Mouse (Mus musculus) midbrain, embryonic 16.5 days (tissue): Measurements from ENCODE around the gene Unc5b. TPM values are rescaled to one million over a fixed set of nuclear protein-coding genes. Genes with fewer than 3 reads are reported as not detected.

ENCODE experiments used
- ATAC-seq: fragments of 200-750 bp; cut with Nextera tagmentation; 2 replicates; pipeline ENCODE4 v1.8.0; 2017; ENCODE audit warnings: moderate TSS enrichment
- H3K27ac ChIP-seq: fragments of 300-500 bp; sonication (generic); 2 replicates; pipeline ENCODE4 v1.5.1; 2014; ENCODE audit warnings: mild to moderate bottlenecking, low read length, mixed read lengths
- H3K27me3 ChIP-seq: fragments of 300-500 bp; sonication (generic); 2 replicates; pipeline ENCODE4 v1.6.1; 2014; ENCODE audit warnings: low read depth, low read length, mixed read lengths; ENCODE audit not compliant: control insufficient read depth, insufficient read depth
- H3K36me3 ChIP-seq: fragments of 300-500 bp; sonication (generic); 2 replicates; pipeline ENCODE4 v1.6.1; 2014; ENCODE audit warnings: mild to moderate bottlenecking, low read length, moderate library complexity, mixed read lengths; ENCODE audit not compliant: control insufficient read depth, insufficient read depth
- H3K4me1 ChIP-seq: fragments of 300-500 bp; sonication (generic); 2 replicates; pipeline ENCODE4 v1.6.1; 2014; ENCODE audit warnings: mild to moderate bottlenecking, low read length, mixed read lengths; ENCODE audit not compliant: control insufficient read depth, insufficient read depth
- H3K4me2 ChIP-seq: fragments of 300-500 bp; sonication (generic); 2 replicates; pipeline ENCODE4 v1.6.1; 2014; ENCODE audit warnings: mild to moderate bottlenecking, low read length, mixed read lengths
- H3K4me3 ChIP-seq: fragments of 300-500 bp; sonication (generic); 2 replicates; pipeline ENCODE4 v1.5.1; 2014; ENCODE audit warnings: low read depth, mild to moderate bottlenecking, low read length, moderate library complexity, mixed read lengths
- H3K9ac ChIP-seq: fragments of 300-500 bp; sonication (generic); 2 replicates; pipeline ENCODE4 v1.6.1; 2014; ENCODE audit warnings: low read depth, low read length, mixed read lengths
- H3K9me3 ChIP-seq: fragments of 300-500 bp; sonication (generic); replicated peaks from 2 replicates; pipeline ENCODE4 v1.6.1; 2014; ENCODE audit warnings: mild to moderate bottlenecking, low read length, mixed read lengths; ENCODE audit not compliant: control insufficient read depth, poor library complexity, severe bottlenecking
- WGBS: fragments of 180-500 bp; shearing (Covaris S2); extraction: QIAGEN DNeasy Blood & Tissue Kit; methylation state at CpG from one replicate; pipeline ENCODE4 v1.1.7; 2014; 5-methylcytosine and 5-hydroxymethylcytosine counted together
- polyA plus RNA-seq: library from polyadenylated mRNA; unstranded; fragments of >200 nt; fragmentation: Nextera tagmentation; extraction: Ambion mirVana; gene quantifications from 2 replicates; pipeline ENCODE4 v1.2.1, GENCODE M21; 2015

The Unc5b gene
- polyA plus RNA-seq, 1 experiment from 2014 or later, result 2.0 TPM

DNA sequence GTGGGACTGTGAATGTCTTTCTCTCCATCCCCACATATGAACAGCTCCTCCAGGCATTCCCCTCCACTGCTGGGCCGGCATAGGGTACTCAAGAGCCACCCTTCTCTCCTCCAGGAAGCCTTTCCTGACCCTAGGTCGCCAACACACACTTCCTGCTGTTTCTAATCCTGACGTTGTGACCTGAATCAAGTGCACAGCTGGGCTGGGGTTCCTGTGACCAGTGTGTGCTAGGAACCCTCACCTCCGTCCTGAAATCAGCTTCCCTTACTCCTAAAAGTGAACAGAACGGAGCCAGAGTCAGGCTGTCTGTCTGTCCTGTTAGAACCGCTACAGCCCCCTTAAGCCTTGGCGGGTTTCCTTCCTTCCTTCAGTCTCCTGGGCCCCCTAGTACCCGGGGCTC is 7.6 kb downstream of the Unc5b start:
- Histone ChIP-seq H3K36me3 (no peaks in the 10 kb centered on the region), H3K4me3 (no peak overlapping the region), H3K9me3 (no peaks in the 10 kb centered on the region), H3K4me2 (no peak overlapping the region), H3K27me3 (peaks cover 9% of the 10 kb centered on the region), H3K9ac (no peak overlapping the region), H3K4me1 (peaks cover 18% of the 10 kb centered on the region), H3K27ac (no peak overlapping the region)
- ATAC-seq, result no peak
- 56% methylated on average over 8 of the region's 8 CpGs for WGBS

DNA sequence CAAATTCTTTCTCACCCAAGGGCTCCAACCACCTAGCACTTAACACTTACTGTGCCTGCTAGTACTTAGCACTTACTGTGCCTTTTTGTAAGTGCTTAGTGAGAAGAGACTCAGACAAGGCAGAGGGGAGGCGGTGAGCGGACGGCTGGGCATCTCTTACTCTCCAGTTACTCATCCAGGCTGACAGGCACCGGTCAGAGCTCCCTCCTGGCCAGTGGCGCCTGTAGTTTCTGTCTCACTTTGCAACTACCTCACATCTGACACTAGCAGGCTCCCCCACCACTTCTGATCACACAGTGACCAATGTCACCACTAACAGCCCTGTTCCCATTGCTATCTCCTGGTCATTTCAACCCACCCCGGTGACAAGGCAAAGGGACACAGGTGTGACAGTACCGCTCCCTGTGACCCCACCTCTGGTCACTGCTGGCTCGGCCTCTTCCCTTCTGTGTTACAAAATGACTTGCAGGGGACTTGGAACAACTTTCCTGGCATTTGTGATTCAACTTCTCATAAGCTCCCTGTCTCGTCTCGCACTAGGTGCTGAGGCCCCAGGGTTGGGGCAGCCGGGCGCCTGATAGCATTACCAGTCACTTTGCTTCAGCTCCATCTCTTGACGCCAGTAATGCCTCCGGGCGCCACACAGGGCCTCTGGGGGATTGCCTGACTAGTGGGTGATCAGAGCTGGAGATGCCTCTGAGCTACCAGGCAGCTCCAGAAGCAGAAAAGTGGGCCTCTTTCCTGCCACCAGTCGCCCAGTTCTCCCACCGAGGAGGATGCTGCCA is 8.5 kb downstream of the Unc5b start:
- no peak overlapping the region for H3K27ac ChIP-seq
- WGBS, result 75% methylated on average over 17 of the region's 17 CpGs
- ATAC-seq, result no peak

DNA sequence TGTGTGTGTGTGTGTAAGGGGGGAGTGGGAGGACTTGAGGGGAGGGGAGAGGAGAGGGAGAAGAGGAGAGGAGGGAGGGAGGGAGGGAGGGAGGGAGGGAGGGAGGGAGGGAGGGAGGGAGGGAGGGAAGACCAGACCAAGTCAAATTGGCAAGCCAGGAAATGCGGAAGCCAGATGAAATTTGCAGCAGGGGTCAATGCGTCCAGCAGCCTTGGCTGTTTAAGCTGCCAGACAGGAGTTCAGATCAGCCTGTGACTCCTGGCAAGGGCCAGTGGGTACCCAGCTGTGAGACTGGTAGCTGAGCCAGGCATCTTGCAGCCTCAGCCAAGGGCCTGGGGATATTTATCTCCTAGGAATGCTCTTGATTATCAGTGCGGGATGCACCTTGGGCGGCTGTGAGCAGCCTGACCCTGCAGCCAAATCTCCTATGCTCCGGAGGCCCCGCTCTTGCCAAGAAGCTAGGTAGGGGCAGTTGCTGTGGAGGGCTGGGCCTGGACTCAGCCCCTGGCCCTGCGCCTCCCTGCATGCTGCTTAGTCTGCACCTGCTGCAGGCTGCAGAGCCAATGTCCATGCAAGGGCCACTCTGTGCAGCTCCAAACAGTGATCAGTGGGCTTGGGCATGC is 9.5 kb downstream of the Unc5b start:
- Histone ChIP-seq H3K9me3 (no peaks in the 10 kb centered on the region), H3K4me2 (no peak overlapping the region), H3K4me3 (no peak overlapping the region), H3K9ac (no peak overlapping the region), H3K27me3 (no peaks in the 10 kb centered on the region; the same call in 1 of the 2 replicates), H3K36me3 (no peaks in the 10 kb centered on the region), H3K4me1 (peaks cover 16% of the 10 kb centered on the region), H3K27ac (no peak overlapping the region)
- peak; percentile 23; the same call in 1 of the 2 replicates for ATAC-seq
- 29% methylated on average over 7 of the region's 7 CpGs for WGBS

More for the DNA sequence above, 8.5 kb downstream of the Unc5b start:
- Histone ChIP-seq H3K36me3 (no peaks in the 10 kb centered on the region), H3K4me3 (no peak overlapping the region), H3K4me2 (no peak overlapping the region), H3K4me1 (peaks cover 18% of the 10 kb centered on the region), H3K9me3 (no peaks in the 10 kb centered on the region), H3K27me3 (peaks cover 4% of the 10 kb centered on the region), H3K9ac (no peak overlapping the region)

DNA sequence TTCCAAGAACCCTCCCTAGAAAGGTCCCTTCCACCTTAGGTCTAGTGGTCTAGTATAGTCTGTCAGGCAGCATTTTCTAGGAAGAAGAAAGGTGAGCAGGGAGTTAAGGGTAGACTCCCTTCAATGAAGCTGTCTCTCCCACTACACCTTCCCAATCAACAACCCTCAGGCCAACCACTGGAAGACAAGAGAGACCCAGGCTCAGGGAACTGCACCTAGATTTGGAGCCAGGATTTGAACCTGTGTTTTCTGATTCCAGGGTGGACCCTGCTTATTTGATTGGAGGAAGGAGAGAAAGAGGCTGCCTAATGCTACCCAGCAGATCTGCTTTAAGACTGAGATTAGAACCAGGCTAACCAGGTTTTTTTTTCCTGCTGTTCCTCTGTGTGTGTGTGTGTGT is 10.1 kb downstream of the Unc5b start:
- H3K4me2 ChIP-seq, result no peak overlapping the region
- H3K9me3 ChIP-seq, result no peaks in the 10 kb centered on the region
- no peaks in the 10 kb centered on the region for H3K36me3 ChIP-seq
- no peak overlapping the region for H3K4me3 ChIP-seq
- peaks cover 18% of the 10 kb centered on the region for H3K4me1 ChIP-seq
- H3K27me3 ChIP-seq, result no peaks in the 10 kb centered on the region; the same call in 1 of the 2 replicates
- H3K9ac ChIP-seq, result no peak overlapping the region
- ATAC-seq, result no peak
- H3K27ac ChIP-seq, result no peak overlapping the region

DNA sequence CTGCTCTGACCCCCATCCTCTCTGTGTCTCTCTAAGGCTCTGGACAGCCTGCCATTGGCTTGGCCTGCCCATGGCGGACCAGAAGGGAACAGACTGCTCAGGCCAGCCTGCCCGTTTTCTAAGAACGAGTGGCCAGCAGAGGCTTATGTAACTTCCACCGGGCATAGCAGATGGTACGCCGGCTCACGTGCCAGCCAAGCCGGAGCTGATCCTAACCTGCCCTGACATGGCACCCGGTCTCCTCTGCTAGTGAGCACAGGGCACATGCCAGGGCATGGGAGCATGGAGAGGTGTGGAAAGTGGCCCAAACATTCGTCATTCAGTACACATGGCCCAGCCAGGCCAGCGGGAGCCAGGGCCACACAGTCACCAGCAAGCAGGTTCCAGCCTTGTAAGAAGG is 10.8 kb downstream of the Unc5b start:
- H3K36me3 ChIP-seq, result no peaks in the 10 kb centered on the region
- H3K4me2 ChIP-seq, result no peak overlapping the region
- no peak for ATAC-seq
- 83% methylated on average over 11 of the region's 11 CpGs for WGBS
- peaks cover 22% of the 10 kb centered on the region for H3K4me1 ChIP-seq
- no peak overlapping the region for H3K9ac ChIP-seq
- H3K27ac ChIP-seq, result no peak overlapping the region
- H3K4me3 ChIP-seq, result no peak overlapping the region
- H3K27me3 ChIP-seq, result no peaks in the 10 kb centered on the region; the same call in 1 of the 2 replicates
- H3K9me3 ChIP-seq, result no peaks in the 10 kb centered on the region

DNA sequence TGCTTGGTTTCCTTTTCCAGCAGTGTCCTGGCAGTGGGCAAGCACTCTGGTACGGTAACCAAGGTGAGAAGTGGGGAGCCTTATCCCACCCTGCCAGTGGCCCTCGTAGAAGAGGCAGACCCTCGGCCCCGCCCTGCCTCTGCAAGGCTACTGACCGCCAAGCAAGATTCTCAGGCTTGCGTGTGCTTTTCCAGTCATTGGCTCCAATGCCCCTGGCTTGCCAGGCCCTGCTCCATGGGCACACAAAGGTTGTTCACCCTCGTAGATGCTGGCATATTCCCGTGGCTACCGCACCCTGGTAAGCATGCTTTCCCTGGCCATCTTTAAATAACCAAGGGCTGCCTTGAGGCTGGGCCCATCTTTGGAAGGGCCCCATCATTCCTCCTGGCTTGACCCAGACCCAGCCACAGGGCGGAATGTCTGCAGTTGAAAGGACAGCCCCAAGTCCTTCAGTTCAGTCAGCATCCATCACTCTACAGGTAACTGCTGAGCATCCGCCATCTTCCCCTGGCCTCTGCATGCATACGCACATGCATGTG is 11.7 kb downstream of the Unc5b start:
- Histone ChIP-seq H3K36me3 (no peaks in the 10 kb centered on the region), H3K9ac (no peak overlapping the region), H3K4me3 (no peak overlapping the region), H3K27ac (no peak overlapping the region), H3K4me2 (no peak overlapping the region), H3K27me3 (no peaks in the 10 kb centered on the region; the same call in 1 of the 2 replicates), H3K9me3 (no peaks in the 10 kb centered on the region), H3K4me1 (peaks cover 28% of the 10 kb centered on the region)
- WGBS, result 93% methylated on average over 12 of the region's 12 CpGs
- ATAC-seq, result no peak

DNA sequence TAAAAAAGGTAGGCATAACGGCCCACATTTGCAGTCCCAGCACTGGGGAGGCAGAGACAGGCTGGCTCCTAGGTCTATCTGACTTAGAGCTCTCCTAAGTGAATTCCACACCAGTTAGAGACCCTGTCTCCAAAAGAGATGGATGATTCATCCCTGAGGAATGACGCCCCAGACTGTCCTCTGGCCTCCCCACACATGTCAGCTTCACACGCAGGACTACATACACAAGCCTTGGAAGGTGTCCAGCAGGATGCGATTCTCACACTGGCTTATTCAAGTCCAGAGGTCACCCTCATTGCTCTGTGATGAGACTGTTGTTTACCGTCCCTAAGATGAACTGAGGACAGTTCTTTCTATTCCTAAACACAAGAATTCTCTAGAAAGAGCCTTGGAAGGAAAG is 12.2 kb downstream of the Unc5b start:
- H3K4me1 ChIP-seq, result peaks cover 31% of the 10 kb centered on the region
- no peak overlapping the region for H3K9ac ChIP-seq
- ATAC-seq, result no peak

DNA sequence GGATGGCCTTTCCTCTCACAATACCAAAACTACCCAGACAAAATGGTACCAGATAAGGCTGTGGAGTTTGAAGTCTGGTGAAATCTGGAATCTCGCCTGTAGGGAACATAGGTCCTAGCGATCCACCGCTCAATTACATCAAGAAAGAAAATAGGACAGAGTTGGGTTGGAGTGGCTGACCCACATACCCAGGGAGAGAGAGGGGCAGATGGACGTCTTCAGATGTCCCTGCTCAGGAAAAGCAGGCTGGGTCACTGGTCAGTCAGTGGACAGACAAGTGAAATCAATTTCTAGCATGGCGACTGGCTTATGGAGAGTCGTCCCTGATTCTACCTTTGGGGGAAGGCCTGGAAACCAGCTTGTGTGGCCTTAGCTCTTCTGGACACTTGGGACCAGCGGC is 12.7 kb downstream of the Unc5b start:
- Histone ChIP-seq H3K9me3 (no peaks in the 10 kb centered on the region), H3K27me3 (no peaks in the 10 kb centered on the region), H3K9ac (no peak overlapping the region), H3K4me1 (peaks cover 32% of the 10 kb centered on the region), H3K36me3 (no peaks in the 10 kb centered on the region), H3K4me2 (no peak overlapping the region), H3K27ac (no peak overlapping the region), H3K4me3 (no peak overlapping the region)
- no peak for ATAC-seq
- WGBS, result 90% methylated on average over 7 of the region's 7 CpGs

More for the DNA sequence above, 12.2 kb downstream of the Unc5b start:
- Histone ChIP-seq H3K4me2 (no peak overlapping the region), H3K36me3 (no peaks in the 10 kb centered on the region), H3K9me3 (no peaks in the 10 kb centered on the region), H3K27me3 (no peaks in the 10 kb centered on the region), H3K4me3 (no peak overlapping the region), H3K27ac (no peak overlapping the region)
- 80% methylated on average over 5 of the region's 5 CpGs for WGBS

DNA sequence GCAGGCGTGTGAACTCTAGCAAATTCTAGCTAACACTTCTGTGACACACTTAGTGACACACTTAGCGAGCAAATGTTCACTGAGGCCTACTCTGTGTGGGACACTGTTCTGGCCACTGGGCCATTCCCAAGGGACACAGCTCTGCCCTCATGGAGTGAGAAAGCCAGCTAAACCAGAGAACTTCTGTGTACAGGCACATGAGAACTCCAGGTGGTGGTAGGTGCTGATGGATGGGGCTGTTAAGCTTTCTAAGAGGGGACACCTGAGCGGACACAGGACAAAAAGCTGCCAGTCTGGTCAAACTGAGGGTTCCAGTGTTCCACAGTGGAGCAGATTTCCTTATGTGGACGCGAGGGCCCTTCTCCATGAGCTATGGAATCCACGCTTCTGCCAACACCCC is 13.5 kb downstream of the Unc5b start:
- Histone ChIP-seq H3K4me2 (no peak overlapping the region), H3K27ac (no peak overlapping the region), H3K4me1 (peaks cover 34% of the 10 kb centered on the region), H3K4me3 (no peak overlapping the region), H3K9ac (no peak overlapping the region), H3K27me3 (no peaks in the 10 kb centered on the region), H3K36me3 (no peaks in the 10 kb centered on the region), H3K9me3 (no peaks in the 10 kb centered on the region)
- no peak for ATAC-seq
- 94% methylated on average over 6 of the region's 6 CpGs for WGBS
